Mouse (Mus musculus): ENCODE measurements around the gene Lrrc4c. TPM values are rescaled to one million over a fixed set of nuclear protein-coding genes. Genes with fewer than 3 reads are reported as not detected.

The Lrrc4c gene
- polyA plus RNA-seq, 1 experiment from 2014 or later = 4.9 TPM

GRCm38 (mm10) chr2:96585665-96586064 lies 267.7 kb downstream of the Lrrc4c start:
- no peak overlapping the region for H3K27ac ChIP-seq (ENCODE audit: low read depth, low read length)
- no peak overlapping the region for H3K4me2 ChIP-seq (replicated peaks; ENCODE audit: low read depth, low read length)
- no peak overlapping the region for H3K4me3 ChIP-seq (ENCODE audit: low read depth, low read length)
- 13% methylated on average over 4 of the region's 4 CpGs for WGBS
- no peaks in the 10 kb centered on the region for H3K36me3 ChIP-seq (ENCODE audit: control insufficient read depth, insufficient read depth, low read length)
- DNase-seq (ENCODE audit: low spot score) (peak; percentile 82), ATAC-seq (ENCODE audit: low FRiP score) (peak; percentile 73)
- H3K9me3 ChIP-seq (ENCODE audit: control insufficient read depth, low read length) = no peaks in the 10 kb centered on the region
- no peaks in the 10 kb centered on the region for H3K27me3 ChIP-seq (ENCODE audit: control insufficient read depth, insufficient read depth, low read length)
- no peak overlapping the region for H3K9ac ChIP-seq (ENCODE audit: low read depth, low read length)
- H3K4me1 ChIP-seq (replicated peaks; ENCODE audit: control insufficient read depth, insufficient read depth, low read length) = no peaks in the 10 kb centered on the region

- Histone ChIP-seq H3K27me3 (ENCODE audit: control insufficient read depth, insufficient read depth, low read length) (no peaks in the 10 kb centered on the region), H3K4me3 (ENCODE audit: low read depth, low read length) (no peak overlapping the region), H3K36me3 (ENCODE audit: control insufficient read depth, insufficient read depth, low read length) (no peaks in the 10 kb centered on the region), H3K4me1 (replicated peaks; ENCODE audit: control insufficient read depth, insufficient read depth, low read length) (no peaks in the 10 kb centered on the region), H3K4me2 (replicated peaks; ENCODE audit: low read depth, low read length) (no peak overlapping the region), H3K27ac (ENCODE audit: low read depth, low read length) (no peak overlapping the region), H3K9me3 (ENCODE audit: control insufficient read depth, low read length) (no peaks in the 10 kb centered on the region), H3K9ac (ENCODE audit: low read depth, low read length) (no peak overlapping the region)
- 87% methylated on average over 3 of the region's 3 CpGs for WGBS
- ATAC-seq (ENCODE audit: low FRiP score) (no peak), DNase-seq (ENCODE audit: low spot score) (no peak)
Measured at GRCm38 (mm10) chr2:96604801-96605200, 286.8 kb downstream of the Lrrc4c start.

GRCm38 (mm10) chr2:96614121-96614520 lies 296.2 kb downstream of the Lrrc4c start:
- WGBS = 90% methylated on average over 1 of the region's 1 CpGs
- ATAC-seq (ENCODE audit: low FRiP score) (no peak), DNase-seq (ENCODE audit: low spot score) (no peak)
- Histone ChIP-seq H3K9me3 (ENCODE audit: control insufficient read depth, low read length) (no peaks in the 10 kb centered on the region), H3K4me1 (replicated peaks; ENCODE audit: control insufficient read depth, insufficient read depth, low read length) (no peaks in the 10 kb centered on the region), H3K27me3 (ENCODE audit: control insufficient read depth, insufficient read depth, low read length) (no peaks in the 10 kb centered on the region), H3K27ac (ENCODE audit: low read depth, low read length) (no peak overlapping the region), H3K4me3 (ENCODE audit: low read depth, low read length) (no peak overlapping the region), H3K4me2 (replicated peaks; ENCODE audit: low read depth, low read length) (no peak overlapping the region), H3K9ac (ENCODE audit: low read depth, low read length) (no peak overlapping the region), H3K36me3 (ENCODE audit: control insufficient read depth, insufficient read depth, low read length) (no peaks in the 10 kb centered on the region)

- 74% methylated on average over 6 of the region's 6 CpGs for WGBS
- Histone ChIP-seq H3K27me3 (ENCODE audit: control insufficient read depth, insufficient read depth, low read length) (no peaks in the 10 kb centered on the region), H3K9me3 (ENCODE audit: control insufficient read depth, low read length) (no peaks in the 10 kb centered on the region), H3K9ac (ENCODE audit: low read depth, low read length) (no peak overlapping the region), H3K36me3 (ENCODE audit: control insufficient read depth, insufficient read depth, low read length) (no peaks in the 10 kb centered on the region), H3K4me1 (replicated peaks; ENCODE audit: control insufficient read depth, insufficient read depth, low read length) (no peaks in the 10 kb centered on the region), H3K27ac (ENCODE audit: low read depth, low read length) (no peak overlapping the region), H3K4me2 (replicated peaks; ENCODE audit: low read depth, low read length) (no peak overlapping the region), H3K4me3 (ENCODE audit: low read depth, low read length) (no peak overlapping the region)
- ATAC-seq (ENCODE audit: low FRiP score) (no peak), DNase-seq (ENCODE audit: low spot score) (no peak)
Measured at GRCm38 (mm10) chr2:96618691-96619205, 300.8 kb downstream of the Lrrc4c start.

GRCm38 (mm10) chr2:96667113-96667512 lies 349.1 kb downstream of the Lrrc4c start:
- DNase-seq (ENCODE audit: low spot score) = peak; percentile 4
- no peaks in the 10 kb centered on the region for H3K36me3 ChIP-seq (ENCODE audit: control insufficient read depth, insufficient read depth, low read length)
- H3K27me3 ChIP-seq (ENCODE audit: control insufficient read depth, insufficient read depth, low read length) = no peaks in the 10 kb centered on the region
- no peak overlapping the region for H3K4me2 ChIP-seq (replicated peaks; ENCODE audit: low read depth, low read length)
- H3K4me3 ChIP-seq (ENCODE audit: low read depth, low read length) = no peak overlapping the region
- H3K9me3 ChIP-seq (ENCODE audit: control insufficient read depth, low read length) = no peaks in the 10 kb centered on the region
- H3K27ac ChIP-seq (ENCODE audit: low read depth, low read length) = no peak overlapping the region
- no peak overlapping the region for H3K9ac ChIP-seq (ENCODE audit: low read depth, low read length)
- 54% methylated on average over 4 of the region's 4 CpGs for WGBS
- no peaks in the 10 kb centered on the region for H3K4me1 ChIP-seq (replicated peaks; ENCODE audit: control insufficient read depth, insufficient read depth, low read length)
- no peak for ATAC-seq (ENCODE audit: low FRiP score)

- no peak overlapping the region for H3K4me3 ChIP-seq (ENCODE audit: low read depth, low read length)
- no peaks in the 10 kb centered on the region for H3K36me3 ChIP-seq (ENCODE audit: control insufficient read depth, insufficient read depth, low read length)
- H3K4me2 ChIP-seq (replicated peaks; ENCODE audit: low read depth, low read length) = no peak overlapping the region
- H3K9ac ChIP-seq (ENCODE audit: low read depth, low read length) = no peak overlapping the region
- no peaks in the 10 kb centered on the region for H3K4me1 ChIP-seq (replicated peaks; ENCODE audit: control insufficient read depth, insufficient read depth, low read length)
- no peak for DNase-seq (ENCODE audit: low spot score)
- WGBS = 79% methylated on average over 4 of the region's 4 CpGs
- no peak overlapping the region for H3K27ac ChIP-seq (ENCODE audit: low read depth, low read length)
- H3K9me3 ChIP-seq (ENCODE audit: control insufficient read depth, low read length) = no peaks in the 10 kb centered on the region
- H3K27me3 ChIP-seq (ENCODE audit: control insufficient read depth, insufficient read depth, low read length) = no peaks in the 10 kb centered on the region
- no peak for ATAC-seq (ENCODE audit: low FRiP score)
Measured at GRCm38 (mm10) chr2:96681806-96682205, 363.8 kb downstream of the Lrrc4c start.

- no peak overlapping the region for H3K9ac ChIP-seq (ENCODE audit: low read depth, low read length)
- no peaks in the 10 kb centered on the region for H3K27me3 ChIP-seq (ENCODE audit: control insufficient read depth, insufficient read depth, low read length)
- no peak overlapping the region for H3K4me3 ChIP-seq (ENCODE audit: low read depth, low read length)
- ATAC-seq (ENCODE audit: low FRiP score) (no peak), DNase-seq (ENCODE audit: low spot score) (no peak)
- H3K36me3 ChIP-seq (ENCODE audit: control insufficient read depth, insufficient read depth, low read length) = no peaks in the 10 kb centered on the region
- H3K27ac ChIP-seq (ENCODE audit: low read depth, low read length) = no peak overlapping the region
- H3K4me1 ChIP-seq (replicated peaks; ENCODE audit: control insufficient read depth, insufficient read depth, low read length) = no peaks in the 10 kb centered on the region
- 85% methylated on average over 1 of the region's 1 CpGs for WGBS
- no peak overlapping the region for H3K4me2 ChIP-seq (replicated peaks; ENCODE audit: low read depth, low read length)
- no peaks in the 10 kb centered on the region for H3K9me3 ChIP-seq (ENCODE audit: control insufficient read depth, low read length)
Measured at GRCm38 (mm10) chr2:96685328-96685727, 367.4 kb downstream of the Lrrc4c start.

GRCm38 (mm10) chr2:96705004-96705403 lies 387.0 kb downstream of the Lrrc4c start:
- ATAC-seq (ENCODE audit: low FRiP score) = no peak
- Histone ChIP-seq H3K9me3 (ENCODE audit: control insufficient read depth, low read length) (no peaks in the 10 kb centered on the region), H3K27me3 (ENCODE audit: control insufficient read depth, insufficient read depth, low read length) (no peaks in the 10 kb centered on the region), H3K4me1 (replicated peaks; ENCODE audit: control insufficient read depth, insufficient read depth, low read length) (no peaks in the 10 kb centered on the region), H3K4me3 (ENCODE audit: low read depth, low read length) (no peak overlapping the region), H3K36me3 (ENCODE audit: control insufficient read depth, insufficient read depth, low read length) (no peaks in the 10 kb centered on the region), H3K4me2 (replicated peaks; ENCODE audit: low read depth, low read length) (no peak overlapping the region), H3K27ac (ENCODE audit: low read depth, low read length) (no peak overlapping the region), H3K9ac (ENCODE audit: low read depth, low read length) (no peak overlapping the region)
- DNase-seq (ENCODE audit: low spot score) = no peak
- WGBS = 36% methylated on average over 3 of the region's 3 CpGs

- no peaks in the 10 kb centered on the region for H3K4me1 ChIP-seq (replicated peaks; ENCODE audit: control insufficient read depth, insufficient read depth, low read length)
- DNase-seq (ENCODE audit: low spot score) (peak; percentile 18), ATAC-seq (ENCODE audit: low FRiP score) (peak; percentile 57)
Measured at GRCm38 (mm10) chr2:96707772-96708350, 389.9 kb downstream of the Lrrc4c start.

More at GRCm38 (mm10) chr2:96707772-96708350, 389.9 kb downstream of the Lrrc4c start:
- no peaks in the 10 kb centered on the region for H3K36me3 ChIP-seq (ENCODE audit: control insufficient read depth, insufficient read depth, low read length)
- H3K9me3 ChIP-seq (ENCODE audit: control insufficient read depth, low read length) = no peaks in the 10 kb centered on the region
- H3K4me3 ChIP-seq (ENCODE audit: low read depth, low read length) = no peak overlapping the region
- H3K27me3 ChIP-seq (ENCODE audit: control insufficient read depth, insufficient read depth, low read length) = no peaks in the 10 kb centered on the region
- no peak overlapping the region for H3K9ac ChIP-seq (ENCODE audit: low read depth, low read length)
- H3K4me2 ChIP-seq (replicated peaks; ENCODE audit: low read depth, low read length) = no peak overlapping the region
- WGBS = 70% methylated on average over 4 of the region's 4 CpGs
- no peak overlapping the region for H3K27ac ChIP-seq (ENCODE audit: low read depth, low read length)
